Mouse (Mus musculus): ENCODE measurements at regions not wholly inside any gene's neighbourhood (a gene's known extent, or its start where the extent isn't known, plus 50 kb on each side); places are given as distances from the start of the nearest gene placed in this dataset.

GRCm38 (mm10) chr16:55710017-55710416 is 128.7 kb downstream of the Nfkbiz start:
- TF ChIP-seq CTCF (IDR thresholded peaks at IDR 0.05; ENCODE audit: borderline replicate concordance, control insufficient read depth, extremely low read depth, insufficient read depth, low read length, poor library complexity) (no peak), POLR2A (IDR thresholded peaks at IDR 0.05; ENCODE audit: control insufficient read depth, extremely low read depth, insufficient read depth, low read length, poor library complexity) (no peak)
